Mouse (Mus musculus) stomach, embryonic 16.5 days (tissue): Measurements from ENCODE around the gene Miga2. TPM values are rescaled to one million over a fixed set of nuclear protein-coding genes. Genes with fewer than 3 reads are reported as not detected.
"Not testable (repeated sequence)": the region's sequence is repeated elsewhere in the genome, so short reads cannot be mapped to it uniquely, and the experiment has no call there.

Experiments used
- ATAC-seq: fragments of 200-750 bp; cut with Nextera tagmentation; 2 replicates; pipeline ENCODE4 v1.8.0; 2017; ENCODE audit warnings: moderate number of reproducible peaks, moderate TSS enrichment; ENCODE audit not compliant: insufficient read depth, low FRiP score
- H3K27ac ChIP-seq: fragments of 300-500 bp; sonication (generic); 2 replicates; pipeline ENCODE4 v1.5.1; 2014; ENCODE audit warnings: low read length
- H3K27me3 ChIP-seq: fragments of 300-500 bp; sonication (generic); 2 replicates; pipeline ENCODE4 v1.6.1; 2014; ENCODE audit warnings: low read length, control low read depth, mixed read lengths; ENCODE audit not compliant: control insufficient read depth, insufficient read depth
- H3K36me3 ChIP-seq: fragments of 300-500 bp; sonication (generic); 2 replicates; pipeline ENCODE4 v1.6.1; 2014; ENCODE audit warnings: low read length; ENCODE audit not compliant: control insufficient read depth, insufficient read depth
- H3K4me1 ChIP-seq: fragments of 300-500 bp; sonication (generic); 2 replicates; pipeline ENCODE4 v1.6.1; 2014; ENCODE audit warnings: low read length, control low read depth, mixed read lengths; ENCODE audit not compliant: control insufficient read depth, insufficient read depth
- H3K4me2 ChIP-seq: fragments of 300-500 bp; sonication (generic); 2 replicates; pipeline ENCODE4 v1.6.1; 2014; ENCODE audit warnings: low read depth, low read length, mixed read lengths
- H3K4me3 ChIP-seq: fragments of 300-500 bp; sonication (generic); replicated peaks from 2 replicates; pipeline ENCODE4 v1.5.1; 2014; ENCODE audit warnings: mild to moderate bottlenecking, low read length
- H3K9ac ChIP-seq: fragments of 300-500 bp; sonication (generic); 2 replicates; pipeline ENCODE4 v1.6.1; 2014; ENCODE audit warnings: low read length
- H3K9me3 ChIP-seq: fragments of 300-500 bp; sonication (generic); replicated peaks from 2 replicates; pipeline ENCODE4 v1.6.1; 2016; ENCODE audit warnings: low read length, control low read depth; ENCODE audit not compliant: control insufficient read depth
- WGBS: fragments of 180-500 bp; shearing (Covaris S2); extraction: QIAGEN DNeasy Blood & Tissue Kit; methylation state at CpG from one replicate; pipeline ENCODE4 v1.1.7; 2014; 5-methylcytosine and 5-hydroxymethylcytosine counted together
- polyA plus RNA-seq: library from polyadenylated mRNA; unstranded; fragments of >200 nt; fragmentation: Nextera tagmentation; extraction: Ambion mirVana; gene quantifications from 2 replicates; pipeline ENCODE4 v1.2.1, GENCODE M21; 2015

Gene Miga2
- polyA plus RNA-seq, 1 experiment from 2014 or later = 26.3 TPM

DNA sequence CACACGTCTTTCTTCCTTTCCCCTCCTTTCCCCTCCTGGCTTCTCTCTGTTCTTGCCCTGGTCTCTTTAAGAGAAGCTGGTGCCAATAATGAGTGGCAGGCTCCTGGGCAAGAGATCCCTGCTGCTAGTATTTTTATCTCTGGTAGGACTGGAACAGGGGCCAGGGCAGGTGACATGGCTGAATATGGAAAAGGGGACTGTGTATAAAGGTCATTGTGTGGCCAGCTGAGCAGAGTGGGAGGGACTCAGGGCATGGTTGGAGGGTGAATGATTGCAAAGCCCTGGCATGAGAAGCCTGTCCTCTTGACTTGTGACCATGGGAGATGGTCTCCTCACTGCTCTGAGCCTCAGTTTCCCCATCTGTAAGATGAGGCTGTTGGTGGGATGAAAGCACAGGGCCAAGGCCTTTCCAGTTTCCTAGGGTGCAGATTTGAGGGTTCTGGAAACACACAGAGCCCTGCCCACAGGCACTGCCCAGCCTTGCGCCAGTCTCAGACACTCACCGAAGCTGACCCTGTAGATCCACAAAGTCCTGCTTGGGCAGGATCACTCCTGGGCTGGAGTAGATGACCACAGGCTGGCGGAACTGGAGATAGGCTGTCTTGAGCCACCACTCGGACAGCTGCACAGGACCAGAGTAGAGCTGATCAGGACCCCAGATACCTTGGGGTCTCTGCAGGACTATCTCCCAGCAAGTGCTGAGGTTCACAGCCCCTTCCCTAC is 45.6 kb downstream of the Miga2 start:
- no peaks in the 10 kb centered on the region for H3K27me3 ChIP-seq
- H3K4me2 ChIP-seq = no peak overlapping the region
- H3K9ac ChIP-seq = no peak overlapping the region
- no peaks in the 10 kb centered on the region for H3K4me1 ChIP-seq
- H3K9me3 ChIP-seq = no peaks in the 10 kb centered on the region
- ATAC-seq = no peak
- no peak overlapping the region for H3K27ac ChIP-seq
- 78% methylated on average over 5 of the region's 5 CpGs for WGBS
- no peak overlapping the region for H3K4me3 ChIP-seq
- 0 out of 2 replicates have a peak, but pooled peaks cover 4% of the 10 kb centered on the region for H3K36me3 ChIP-seq

- Histone ChIP-seq H3K4me3 (no peak overlapping the region), H3K9ac (no peak overlapping the region), H3K36me3 (no peaks in the 10 kb centered on the region), H3K27me3 (no peaks in the 10 kb centered on the region), H3K4me1 (peaks cover 10% of the 10 kb centered on the region), H3K9me3 (no peaks in the 10 kb centered on the region), H3K4me2 (no peak overlapping the region), H3K27ac (no peak overlapping the region)
- WGBS = 76% methylated on average over 16 of the region's 16 CpGs
- no peak for ATAC-seq
Observed at GRCm38 (mm10) chr2:30413038-30413973, 49.3 kb downstream of the Miga2 start.

GRCm38 (mm10) chr2:30414101-30414500 is 50.1 kb downstream of the Miga2 start:
- WGBS = 76% methylated on average over 4 of the region's 4 CpGs
- Histone ChIP-seq H3K4me3 (no peak overlapping the region), H3K4me1 (peaks cover 18% of the 10 kb centered on the region), H3K36me3 (no peaks in the 10 kb centered on the region), H3K9ac (no peak overlapping the region), H3K9me3 (no peaks in the 10 kb centered on the region), H3K27ac (no peak overlapping the region), H3K4me2 (peak overlapping the region; percentile 66; the same call in 1 of the 2 replicates), H3K27me3 (no peaks in the 10 kb centered on the region)
- no peak for ATAC-seq

GRCm38 (mm10) chr2:30414681-30415080 is 50.6 kb downstream of the Miga2 start:
- H3K9me3 ChIP-seq = no peaks in the 10 kb centered on the region
- peak overlapping the region; percentile 66 for H3K4me2 ChIP-seq
- ATAC-seq = no peak
- H3K27ac ChIP-seq = no peak overlapping the region
- peak overlapping the region; percentile 88 for H3K4me3 ChIP-seq
- WGBS = 50% methylated on average over 5 of the region's 5 CpGs
- peaks cover 21% of the 10 kb centered on the region for H3K4me1 ChIP-seq
- peak overlapping the region; percentile 98 for H3K9ac ChIP-seq
- no peaks in the 10 kb centered on the region for H3K36me3 ChIP-seq
- no peaks in the 10 kb centered on the region for H3K27me3 ChIP-seq

GRCm38 (mm10) chr2:30415157-30415935 is 51.3 kb downstream of the Miga2 start, which contains the start of gene Crat:
Gene Crat (minus strand): TSS chr2:30415813.
- H3K4me3 ChIP-seq = peak within 1 kb of the TSS; percentile 88
- peaks cover 21% of the 10 kb centered on the region for H3K4me1 ChIP-seq
- H3K9me3 ChIP-seq = no peaks in the 10 kb centered on the region
- WGBS = under 1% methylated on average over 54 of the region's 58 CpGs
- H3K9ac ChIP-seq = peak within 1 kb of the TSS; percentile 98
- peak within 1 kb of the TSS; percentile 98 for H3K27ac ChIP-seq
- no peaks in the 10 kb centered on the region for H3K27me3 ChIP-seq
- H3K4me2 ChIP-seq = peak within 1 kb of the TSS; percentile 66
- peak; percentile 94 for ATAC-seq
- no peaks in the 10 kb centered on the region for H3K36me3 ChIP-seq

GRCm38 (mm10) chr2:30415936-30416648 is 52.1 kb downstream of the Miga2 start, which contains the start of gene Ptpa:
Gene Ptpa (plus strand): TSS chr2:30416039.
- peaks cover 23% of the 10 kb centered on the region for H3K4me1 ChIP-seq
- under 1% methylated on average over 66 of the region's 67 CpGs for WGBS
- H3K9ac ChIP-seq = peak within 1 kb of the TSS; percentile 98
- ATAC-seq = peak; percentile 91
- H3K4me2 ChIP-seq = peak within 1 kb of the TSS; percentile 66
- H3K27me3 ChIP-seq = no peaks in the 10 kb centered on the region
- peak within 1 kb of the TSS; percentile 98 for H3K27ac ChIP-seq
- peak within 1 kb of the TSS; percentile 88 for H3K4me3 ChIP-seq
- no peaks in the 10 kb centered on the region for H3K9me3 ChIP-seq
- H3K36me3 ChIP-seq = no peaks in the 10 kb centered on the region

- no peak for ATAC-seq
- Histone ChIP-seq H3K27me3 (no peaks in the 10 kb centered on the region), H3K9ac (peak overlapping the region; percentile 98), H3K4me3 (peak overlapping the region; percentile 88), H3K4me2 (peak overlapping the region; percentile 66), H3K36me3 (no peaks in the 10 kb centered on the region), H3K27ac (peak overlapping the region; percentile 98), H3K4me1 (peaks cover 24% of the 10 kb centered on the region), H3K9me3 (no peaks in the 10 kb centered on the region)
- WGBS = under 1% methylated on average over 7 of the region's 7 CpGs
Observed at GRCm38 (mm10) chr2:30416649-30416965, 52.6 kb downstream of the Miga2 start.

GRCm38 (mm10) chr2:30417154-30417553 is 53.1 kb downstream of the Miga2 start:
- H3K9ac ChIP-seq, ATAC-seq, H3K36me3 ChIP-seq, H3K27ac ChIP-seq, H3K9me3 ChIP-seq, H3K27me3 ChIP-seq: not testable (repeated sequence)
- Histone ChIP-seq H3K4me2 (peak overlapping the region; percentile 66), H3K4me1 (peaks cover 24% of the 10 kb centered on the region), H3K4me3 (peak overlapping the region; percentile 88)
- 72% methylated on average over 6 of the region's 6 CpGs for WGBS
